Mouse (Mus musculus) CD4-positive helper T cell, adult 2 months (primary cell): ENCODE data around the gene Dstyk.
"Not testable (repeated sequence)": the region's sequence is repeated elsewhere in the genome, so short reads cannot be mapped to it uniquely, and the experiment has no call there.

Source experiments
- DNase-seq: peaks from one replicate; pipeline ENCODE4 v3.0.0-alpha.2; 2012; ENCODE audit warnings: low read depth, missing footprints, low spot score

The Dstyk gene

DNA sequence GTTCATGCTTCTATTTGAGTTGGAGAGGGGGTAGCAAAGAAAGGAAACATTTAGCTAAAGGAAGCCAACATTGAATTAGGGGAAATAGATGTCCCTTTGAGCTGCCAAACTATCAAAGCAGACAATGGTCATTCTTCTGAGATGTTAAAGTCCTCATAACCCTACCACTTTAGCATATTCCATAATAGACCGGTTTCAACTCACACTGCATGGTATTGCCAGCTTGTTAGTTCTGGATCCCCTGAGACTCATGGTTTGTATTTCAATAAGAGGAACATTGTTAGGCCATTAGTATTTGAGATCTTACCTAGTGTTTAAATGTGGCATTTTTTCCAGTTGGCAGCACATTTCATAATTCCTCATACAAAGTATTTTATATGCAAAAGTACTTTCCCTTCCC lies 19.6 kb downstream of the Dstyk start:
- no peak for DNase-seq

DNA sequence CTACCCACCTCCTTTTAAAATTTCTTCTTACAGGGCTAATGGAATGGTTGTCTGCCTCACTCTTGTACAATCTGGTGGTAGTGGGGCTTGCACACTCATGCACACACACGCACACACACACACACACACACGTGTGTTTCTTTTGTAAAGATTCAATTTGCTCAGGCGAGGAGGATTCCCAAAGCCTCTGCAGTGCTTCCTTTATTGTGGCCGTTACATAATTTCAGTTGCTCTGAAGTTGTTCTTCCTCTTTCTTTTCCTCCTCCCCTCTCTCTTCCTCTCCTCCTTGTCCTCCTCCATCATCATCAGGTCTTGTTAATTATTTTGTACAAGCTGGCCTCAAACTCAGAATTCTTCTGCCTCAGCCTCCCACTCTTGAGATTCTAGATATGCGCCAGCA lies 20.0 kb downstream of the Dstyk start:
- no peak for DNase-seq

DNA sequence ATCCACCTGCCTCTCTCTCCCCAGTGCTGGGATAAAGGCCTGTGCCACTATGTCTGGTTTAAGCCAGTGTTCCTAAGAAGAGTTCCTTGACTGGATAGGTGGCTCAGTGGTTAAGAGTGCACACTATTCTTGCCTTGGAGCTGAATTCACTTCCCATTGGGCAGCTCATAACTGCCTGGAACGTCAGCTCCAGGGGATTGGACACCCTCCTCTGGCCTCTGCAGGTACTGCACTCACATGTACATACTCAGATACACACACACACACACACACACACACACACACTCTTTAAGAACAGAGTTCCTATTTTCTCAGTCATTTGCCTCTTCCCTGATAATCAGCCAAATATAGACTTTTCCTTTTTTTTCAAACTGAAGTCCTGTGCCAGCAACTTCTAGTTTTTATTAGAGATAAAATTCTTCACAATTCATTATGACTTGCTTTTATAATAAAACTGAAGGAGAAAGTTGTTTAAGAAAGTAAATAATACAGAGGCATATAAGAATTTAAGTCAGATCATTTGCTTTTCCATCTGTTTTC lies 23.6 kb downstream of the Dstyk start:
- DNase-seq, result no peak

DNA sequence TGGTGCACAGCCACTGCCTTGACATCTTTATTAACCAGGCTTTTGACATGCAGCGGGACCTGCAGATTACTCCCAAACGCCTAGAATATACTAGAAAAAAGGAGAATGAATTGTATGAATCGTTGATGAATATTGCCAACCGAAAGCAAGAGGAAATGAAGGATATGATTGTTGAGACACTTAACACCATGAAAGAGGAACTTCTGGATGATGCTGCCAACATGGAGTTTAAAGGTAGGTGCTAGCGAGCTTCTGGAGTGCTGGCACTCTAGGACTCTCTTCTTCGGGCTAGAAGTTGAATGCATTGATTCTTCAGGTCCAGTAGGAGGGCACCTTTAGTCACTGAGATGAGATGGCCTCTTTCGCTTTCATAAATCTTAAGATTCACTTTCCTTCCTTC lies 32.4 kb downstream of the Dstyk start:
- no peak for DNase-seq

DNA sequence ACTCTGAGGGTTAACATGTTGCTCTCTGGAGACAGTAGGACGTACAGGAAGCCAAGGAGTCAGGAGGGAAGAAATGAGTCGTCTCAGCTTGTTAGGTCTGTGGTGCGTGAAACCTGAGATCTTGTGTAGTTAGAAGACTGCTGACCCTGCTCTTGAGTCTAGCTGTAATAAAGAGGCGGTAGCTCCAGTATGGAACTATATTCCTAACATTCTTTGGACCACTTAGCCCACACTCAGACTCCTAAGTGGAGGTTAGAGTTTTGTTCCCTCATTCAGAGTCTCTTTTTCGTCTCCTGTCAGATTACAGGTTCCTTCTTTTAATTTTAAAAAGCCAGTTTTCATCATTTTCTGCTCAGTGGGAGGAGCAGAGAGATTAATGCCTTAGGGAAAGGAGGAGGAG lies 47.3 kb downstream of the Dstyk start:
- no peak for DNase-seq

DNA sequence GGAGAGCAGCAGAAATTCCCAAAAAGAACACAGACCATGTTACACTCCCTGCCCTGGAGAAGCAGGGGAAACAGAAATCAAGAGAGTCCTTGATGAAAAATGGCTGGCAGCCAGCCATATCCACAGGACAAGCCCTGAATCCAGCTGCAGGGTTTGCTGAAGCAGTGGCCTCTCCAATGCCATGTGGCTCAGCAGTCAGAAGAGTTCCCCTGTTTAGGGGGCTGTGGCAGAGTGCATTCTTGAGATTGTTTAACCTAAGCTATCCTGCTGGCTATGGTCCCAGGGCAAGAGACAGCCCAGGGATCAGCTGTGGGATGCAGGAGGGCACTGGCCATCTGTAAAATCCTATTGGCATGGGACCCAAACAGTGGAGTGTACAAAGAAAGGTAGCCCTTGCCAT lies 51.6 kb downstream of the Dstyk start:
- DNase-seq, result no peak

DNA sequence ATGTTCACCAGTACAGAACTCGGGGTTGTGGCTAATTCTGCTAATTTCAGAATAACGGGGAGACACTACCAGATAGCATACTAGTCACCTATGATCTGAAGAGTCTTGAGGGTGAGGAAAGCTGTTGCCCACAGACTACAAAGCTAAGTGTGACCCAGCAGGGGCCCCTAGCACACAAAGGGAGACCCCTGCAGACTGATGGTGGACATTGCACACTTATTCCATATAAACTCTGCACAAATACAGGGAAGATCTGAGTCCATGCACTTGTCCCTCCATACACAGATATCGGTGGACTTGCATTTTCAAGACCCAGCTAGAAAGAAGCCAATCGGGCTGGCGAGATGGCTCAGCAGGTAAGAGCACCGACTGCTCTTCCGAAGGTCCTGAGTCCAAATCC lies 52.2 kb downstream of the Dstyk start:
- DNase-seq, result no peak

DNA sequence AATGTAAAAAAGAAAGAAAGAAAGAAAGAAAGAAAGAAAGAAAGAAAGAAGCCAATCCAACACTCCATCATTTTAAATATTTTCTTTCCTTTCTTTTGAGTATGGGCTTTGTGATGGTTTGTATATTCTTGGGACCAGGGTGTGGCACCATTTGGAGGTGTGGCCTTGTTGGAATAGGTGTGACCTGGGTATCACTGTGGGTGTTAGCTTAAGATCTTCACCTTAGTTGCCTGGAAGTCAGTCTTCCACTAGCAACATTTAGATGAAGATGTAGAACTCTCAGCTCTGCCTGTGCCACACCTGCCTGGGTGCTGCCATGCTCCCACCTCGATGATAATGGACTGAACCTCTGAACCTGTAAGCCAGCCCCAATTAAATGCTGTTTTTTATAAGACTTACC lies 52.7 kb downstream of the Dstyk start:
- not testable (repeated sequence) for DNase-seq

DNA sequence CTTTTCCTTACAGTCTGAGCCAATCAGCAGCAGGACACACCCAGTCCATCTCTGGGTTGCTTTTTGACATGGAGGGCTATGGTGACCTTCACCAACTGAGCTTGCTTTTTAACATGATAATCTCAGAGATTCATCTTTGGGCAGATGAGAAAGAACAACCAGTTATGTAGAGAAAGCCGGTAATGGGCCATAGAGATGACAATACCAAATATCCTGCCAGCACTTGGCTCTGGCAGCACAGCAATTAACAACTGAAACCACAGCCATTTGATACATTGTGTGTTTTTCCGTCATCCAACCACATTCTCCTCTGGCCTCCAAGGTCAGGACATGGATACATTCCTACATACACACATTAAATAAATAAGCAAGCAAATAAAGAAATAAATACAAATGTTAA lies 53.7 kb downstream of the Dstyk start:
- DNase-seq, result no peak

DNA sequence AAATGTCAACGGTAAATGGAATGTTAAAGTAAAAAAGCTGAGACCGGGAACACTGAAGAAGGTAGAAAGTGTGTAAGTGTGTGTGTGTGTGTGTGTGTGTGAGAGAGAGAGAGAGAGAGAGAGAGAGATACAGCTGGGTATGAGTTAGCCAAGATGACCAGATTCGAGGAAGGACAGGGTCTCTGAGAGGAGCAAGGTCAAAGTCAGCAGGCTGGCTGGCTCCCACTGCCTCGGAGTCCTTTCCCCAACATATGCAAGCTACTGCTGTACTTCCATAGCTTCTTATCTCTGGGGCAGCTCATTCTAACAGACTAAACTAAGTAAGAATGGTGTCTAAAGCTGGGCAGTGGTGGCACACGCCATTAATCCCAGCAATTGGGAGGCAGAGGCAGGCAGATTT lies 54.1 kb downstream of the Dstyk start:
- DNase-seq, result no peak

DNA sequence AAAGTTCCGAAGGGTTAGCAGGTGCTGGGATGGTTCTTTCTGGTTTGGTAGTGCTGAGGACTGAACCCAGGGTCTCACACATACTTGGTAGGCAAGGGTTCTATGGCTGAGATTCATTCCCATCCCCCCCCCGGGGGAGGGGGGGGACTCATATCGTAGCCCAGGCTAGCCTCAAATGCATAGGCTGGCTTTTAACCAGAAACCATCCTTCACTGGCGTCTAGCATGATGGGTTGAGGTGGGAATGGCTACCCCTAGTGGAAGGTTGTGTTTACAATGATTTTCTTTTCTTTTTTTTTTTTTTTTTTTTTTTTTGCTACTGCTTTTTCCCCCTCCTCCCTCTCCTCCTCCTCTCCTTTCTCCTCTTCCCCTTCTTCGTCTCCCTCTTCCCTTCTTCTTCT lies 55.2 kb downstream of the Dstyk start:
- peak; percentile 21 for DNase-seq

DNA sequence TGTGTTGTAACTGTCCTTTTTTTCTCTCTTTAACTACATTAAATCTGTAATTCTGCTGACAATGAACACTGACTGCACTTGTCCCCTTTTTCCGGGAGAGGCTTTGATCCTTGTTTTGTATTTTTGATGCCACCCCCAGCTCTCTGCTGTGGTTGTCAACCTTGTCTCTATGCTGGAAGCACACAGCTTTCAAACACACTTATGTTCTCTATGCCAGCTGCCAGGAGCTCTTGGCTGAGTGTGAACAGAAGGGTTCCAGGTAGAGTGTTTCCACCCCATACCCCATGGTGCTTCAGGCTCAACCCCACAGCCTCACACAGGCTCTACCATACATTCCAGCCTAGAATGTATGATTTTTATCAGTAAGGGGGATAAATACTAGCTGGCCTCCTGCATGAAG lies 57.1 kb downstream of the Dstyk start:
- no peak for DNase-seq

DNA sequence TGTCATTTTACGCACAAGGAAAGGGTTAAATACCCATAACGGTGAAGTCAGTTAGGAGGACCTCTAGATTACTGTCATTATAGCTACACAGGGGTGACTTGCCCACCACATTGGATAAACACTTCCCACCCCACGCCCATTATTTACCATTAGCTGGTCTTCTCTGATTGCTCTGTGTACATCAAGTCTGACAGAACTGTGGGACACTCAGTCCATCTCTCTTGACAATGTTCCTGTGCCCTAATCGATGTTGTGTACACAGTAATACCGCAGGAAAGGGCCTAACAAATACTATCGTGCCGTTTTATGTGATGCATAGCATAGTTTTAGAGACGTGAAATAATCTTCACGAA lies 59.2 kb downstream of the Dstyk start:
- DNase-seq, result no peak

DNA sequence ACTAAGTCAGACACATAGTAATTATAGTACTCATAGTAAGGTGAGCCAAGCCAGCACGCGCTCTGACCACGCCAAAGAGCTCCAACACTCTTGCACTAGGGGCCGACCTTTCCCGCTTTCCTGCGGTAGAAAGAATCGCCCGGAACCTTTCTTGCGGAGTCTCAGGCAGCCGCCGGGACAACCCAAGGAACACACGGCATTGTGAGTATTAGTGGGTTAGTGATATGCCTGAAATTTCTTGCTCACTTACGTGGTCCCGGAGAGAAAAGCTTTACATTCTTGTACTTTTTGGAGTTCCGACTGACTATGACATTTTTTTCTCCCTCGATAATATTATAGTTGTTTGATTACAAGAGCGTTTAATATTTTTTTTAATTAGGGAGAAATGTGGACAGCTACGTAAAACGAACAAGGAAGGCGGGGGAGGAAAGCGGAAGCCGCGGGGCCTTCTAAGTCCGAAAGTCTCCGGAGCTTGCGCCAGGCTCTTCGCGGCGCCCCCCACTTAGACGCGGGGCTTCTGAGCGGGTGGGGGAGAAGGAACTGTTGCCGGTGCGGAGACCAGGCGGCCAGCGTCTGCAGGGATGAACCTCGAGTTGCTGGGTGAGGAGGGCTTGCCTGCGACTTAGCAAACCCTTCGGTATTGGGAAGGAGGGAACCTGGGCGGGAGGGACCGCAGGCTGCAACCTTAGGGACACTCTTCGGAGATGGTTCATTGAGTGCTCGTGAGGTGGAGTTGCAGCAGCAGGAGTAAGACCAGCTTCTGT lies 59.8 kb downstream of the Dstyk start, which contains the start of gene Rbbp5:
Rbbp5 (plus strand) TSS at position 438 of the 764 bp plus-strand sequence.
- peak; percentile 91 for DNase-seq

DNA sequence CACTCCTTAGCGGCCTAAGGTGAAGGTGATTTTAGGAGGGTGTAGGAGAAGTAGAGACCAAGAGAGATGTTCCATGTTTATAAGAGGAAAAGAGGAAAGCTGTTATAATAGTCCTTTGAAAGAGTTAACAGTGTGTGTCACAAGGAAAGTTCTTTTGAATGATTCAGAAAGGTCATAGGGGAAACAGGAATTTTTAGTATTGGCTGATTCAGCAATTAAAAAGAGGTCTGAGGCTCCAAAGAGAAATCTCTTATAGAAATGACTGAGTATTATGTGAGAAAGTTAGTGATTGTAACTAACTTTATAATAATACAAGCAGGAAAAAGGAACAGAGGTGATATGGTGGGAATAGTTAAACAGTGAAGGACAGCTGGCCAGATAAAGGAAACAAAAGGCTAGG lies 62.1 kb downstream of the Dstyk start:
- DNase-seq, result no peak

DNA sequence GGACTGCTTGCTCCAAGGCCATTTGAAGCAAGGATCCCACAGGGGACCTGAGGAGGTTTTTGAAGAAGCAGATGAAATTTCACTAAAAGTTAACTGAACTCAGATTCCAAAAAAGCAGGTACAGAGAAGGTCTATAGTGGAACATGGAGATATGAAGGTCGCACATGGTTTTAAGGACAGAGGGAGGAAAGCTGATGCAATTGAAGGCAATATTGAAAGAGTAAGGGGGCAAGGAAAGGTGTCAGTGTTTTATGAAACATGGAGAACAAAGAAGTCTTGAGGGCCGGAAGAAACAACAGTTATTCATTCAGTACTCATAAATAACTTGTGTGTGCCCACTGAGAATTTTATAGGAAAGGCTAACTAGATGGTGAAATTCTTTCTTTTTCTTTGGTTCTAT lies 64.3 kb downstream of the Dstyk start:
- DNase-seq, result no peak

DNA sequence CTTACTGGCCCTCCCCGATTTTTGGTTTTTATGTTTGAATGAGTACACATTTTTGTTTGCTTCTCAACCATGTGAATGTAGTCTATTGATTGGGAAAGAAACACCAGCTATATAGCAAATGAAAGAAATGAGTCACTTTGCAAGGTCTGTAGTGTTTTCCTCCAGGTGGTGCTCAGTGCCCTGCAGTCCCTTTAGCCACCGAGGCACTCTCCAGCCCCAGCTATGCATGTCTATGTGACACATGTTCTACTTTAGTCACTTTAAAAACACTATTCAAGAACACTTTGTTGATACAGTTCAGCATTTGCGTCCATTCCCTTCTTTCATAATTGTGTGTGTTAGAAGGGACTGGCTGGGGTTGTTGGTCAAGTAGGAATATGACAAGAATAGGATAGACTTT lies 65.9 kb downstream of the Dstyk start:
- no peak for DNase-seq

DNA sequence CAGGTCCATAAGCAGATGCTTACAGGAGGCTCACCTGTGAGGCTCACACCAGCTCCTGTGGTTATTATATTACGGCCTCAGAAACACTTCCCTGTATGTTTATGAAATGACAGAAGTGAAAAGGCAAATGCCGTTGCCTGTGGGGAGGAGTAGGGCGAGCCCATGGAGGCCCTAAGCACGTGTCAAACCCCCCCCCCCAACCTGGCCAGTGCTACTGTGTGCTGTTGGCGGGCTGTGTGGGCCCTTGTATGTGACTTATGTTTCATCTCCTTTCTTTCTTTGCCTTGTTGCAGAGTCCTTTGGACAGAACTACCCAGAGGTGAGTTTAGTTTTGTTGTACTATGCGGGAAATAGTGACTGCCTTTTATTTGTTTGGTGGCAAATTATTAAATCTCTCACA lies 66.4 kb downstream of the Dstyk start:
- no peak for DNase-seq

DNA sequence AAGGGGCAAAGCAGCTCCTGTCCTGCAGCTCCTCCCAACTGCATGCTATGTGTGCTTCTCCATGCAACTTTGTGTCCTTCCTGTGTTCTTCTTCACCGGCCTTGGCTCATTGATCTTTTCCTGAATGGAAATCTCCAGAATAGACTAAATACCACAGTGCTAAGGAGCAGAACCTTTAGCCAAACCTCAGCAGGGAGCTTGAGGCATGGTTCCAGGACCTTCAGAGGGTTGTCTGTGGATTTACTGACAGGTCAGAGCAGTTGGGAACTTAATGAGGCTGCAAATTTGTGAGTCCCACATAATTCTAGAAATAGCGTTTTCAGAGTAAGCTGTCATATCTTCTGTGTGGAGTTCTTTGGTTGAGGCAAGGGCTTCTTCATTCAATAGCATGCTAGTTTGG lies 83.2 kb downstream of the Dstyk start:
- DNase-seq, result no peak

DNA sequence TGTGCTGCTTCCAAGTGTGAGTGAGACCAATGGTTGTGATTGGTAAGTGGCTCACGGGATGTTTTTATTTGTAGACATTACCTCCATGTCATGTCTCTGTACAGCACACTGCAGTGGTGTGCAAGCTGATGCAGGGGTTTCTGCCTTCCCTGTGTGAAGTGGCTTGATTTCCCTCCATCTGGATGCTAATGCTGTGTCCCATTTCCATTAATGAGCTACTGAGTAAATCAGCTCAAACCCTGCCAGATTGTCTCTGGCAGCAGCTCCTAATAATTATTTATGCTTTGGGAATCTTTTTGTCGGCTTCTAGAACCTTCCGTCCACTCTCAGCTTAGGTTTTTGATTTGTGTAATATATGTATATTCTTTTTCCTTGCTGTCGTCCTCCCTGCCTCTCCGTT lies 87.8 kb downstream of the Dstyk start:
- no peak for DNase-seq

DNA sequence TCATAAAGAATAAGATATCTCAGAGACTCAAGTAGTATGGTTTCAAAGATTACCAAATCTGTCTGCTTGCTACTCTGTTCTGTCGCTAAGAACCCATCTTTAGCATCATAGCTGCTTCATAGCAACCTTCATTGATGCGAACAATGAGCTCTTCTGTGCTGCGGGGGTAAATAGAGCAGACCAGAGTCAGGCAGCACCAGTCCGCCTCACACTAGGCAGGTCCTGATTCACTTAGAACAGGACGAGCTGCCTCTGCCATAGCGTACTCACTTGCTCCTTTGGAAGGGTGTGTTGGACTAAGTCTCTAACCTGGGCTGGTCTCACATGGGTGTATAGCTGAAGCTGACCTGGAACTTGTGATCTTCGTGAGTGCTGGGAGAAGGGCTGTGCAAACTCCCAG lies 88.7 kb downstream of the Dstyk start, which contains the start of gene Tmem81:
Tmem81 (plus strand) TSS at position 173 of the 400 bp plus-strand sequence.
- DNase-seq, result no peak

DNA sequence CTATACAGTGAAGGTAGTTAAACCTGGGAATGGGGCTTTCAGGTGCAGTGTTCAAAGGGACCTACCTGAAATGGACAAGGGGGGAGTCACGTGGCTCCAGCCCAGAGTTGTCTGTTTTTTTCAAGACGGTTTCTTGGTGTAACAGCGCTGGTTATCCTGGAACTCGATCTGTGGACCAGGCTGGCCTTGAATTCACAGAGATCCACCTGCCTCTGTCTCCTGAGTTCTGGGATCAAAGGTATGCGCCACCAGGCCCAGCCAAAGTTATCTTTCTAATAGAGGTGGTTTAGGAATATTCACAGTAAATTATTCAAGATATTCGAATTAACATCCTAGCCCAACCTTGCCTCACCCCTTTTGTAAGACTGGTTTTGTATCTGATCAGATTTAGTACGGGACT lies 89.3 kb downstream of the Dstyk start:
- no peak for DNase-seq

DNA sequence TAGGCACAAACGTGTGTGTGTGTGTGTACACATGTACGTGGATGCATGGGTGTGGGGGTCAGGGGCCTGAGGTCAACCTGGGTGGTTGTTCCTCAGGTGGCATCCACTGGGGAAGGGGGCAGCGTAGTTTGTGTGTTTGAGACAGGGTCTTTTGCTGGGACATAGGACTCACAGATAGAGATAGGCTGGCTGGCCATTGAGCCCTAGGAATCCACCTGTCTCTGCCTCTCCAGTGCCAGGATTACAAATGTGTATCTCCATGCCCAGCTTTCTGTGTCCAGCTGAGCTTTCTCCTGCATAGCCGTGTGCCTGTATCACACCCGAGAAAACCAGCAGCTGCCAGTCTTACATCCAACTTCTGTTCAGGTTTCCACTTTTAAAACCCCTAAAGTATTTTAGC lies 92.4 kb downstream of the Dstyk start:
- no peak for DNase-seq

DNA sequence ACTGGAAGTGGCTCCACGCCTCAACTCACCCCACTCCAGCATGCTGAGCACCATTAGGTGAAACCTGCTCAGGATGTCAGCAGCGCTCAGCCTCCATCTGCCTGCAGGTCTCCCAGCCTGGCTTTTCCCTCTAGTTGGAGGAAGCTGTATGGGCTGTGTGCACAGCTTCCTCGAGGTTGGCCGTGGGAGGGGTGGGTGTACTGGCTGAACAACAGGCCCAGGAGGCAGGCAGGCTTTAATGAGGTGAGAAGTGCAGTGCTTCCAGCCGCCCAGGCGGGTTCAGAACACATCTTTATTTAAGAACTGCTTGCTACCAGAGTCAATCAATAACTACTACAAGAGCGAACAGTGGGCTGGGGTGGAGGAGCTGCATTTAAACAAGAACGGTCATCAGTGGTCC lies 94.2 kb downstream of the Dstyk start:
- DNase-seq, result no peak
